Mouse (Mus musculus) spleen, adult 2 months (tissue): ENCODE measurements around the gene Olfr750.

Experiments used
- CTCF ChIP-seq: fragments of 200-500 bp; IDR thresholded peaks from 2 replicates; pipeline ENCODE4 v1.5.1; 2011; ENCODE audit warnings: mild to moderate bottlenecking, inconsistent platforms; ENCODE audit not compliant: insufficient read depth, insufficient read length, insufficient replicate concordance; ENCODE audit errors: extremely low read depth
- POLR2A ChIP-seq: fragments of 200-500 bp; IDR thresholded peaks from 2 replicates; pipeline ENCODE4 v1.6.1; 2011; ENCODE audit warnings: low read depth, low read length, inconsistent platforms

DNA sequence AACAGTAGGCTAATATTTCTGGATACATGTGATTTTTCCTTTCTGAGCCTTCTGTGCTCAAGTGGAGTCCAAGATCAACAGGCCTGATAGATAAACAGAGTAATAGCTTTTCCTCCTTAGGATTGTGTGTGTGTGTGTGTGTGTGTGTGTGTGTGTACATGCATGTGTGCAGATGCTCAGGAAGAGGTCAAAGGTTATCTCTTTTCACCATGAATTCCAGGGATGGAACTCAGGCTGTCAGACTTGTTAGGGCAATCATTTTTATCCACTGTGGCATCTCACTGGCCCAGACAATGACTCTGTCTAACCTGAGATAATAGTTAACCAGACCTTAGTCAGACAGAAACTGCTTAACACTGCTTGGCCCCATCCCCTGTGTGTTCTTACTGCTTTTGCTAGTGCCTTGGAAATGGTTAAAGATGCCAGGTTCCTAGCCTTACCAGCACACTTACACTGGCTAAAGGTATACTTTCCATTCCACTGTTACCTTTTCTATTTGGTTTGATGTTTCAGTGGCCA lies 32.3 kb upstream of the Olfr750 start:
- TF ChIP-seq CTCF (no peak), POLR2A (no peak)
